Mouse (Mus musculus) gastrocnemius, postnatal 4 days (tissue): ENCODE results near the gene Eprs. TPM values are rescaled to one million over a fixed set of nuclear protein-coding genes. Genes with fewer than 3 reads are reported as not detected.
"Not testable (repeated sequence)": the region's sequence is repeated elsewhere in the genome, so short reads cannot be mapped to it uniquely, and the experiment has no call there.

Experiments
- DNase-seq, 2 experiments: peaks; one replicate each; pipeline ENCODE4 v3.0.0; 2021 to 2022; ENCODE audit warnings: low spot score in 2 of 2, mixed read lengths in 2 of 2
- long read RNA-seq, 2 experiments: library from polyadenylated mRNA; stranded (forward); transcript quantifications; one replicate each; pipeline ENCODE4 v2.0.0; 2021
- total RNA-seq, 2 experiments: library from RNA; stranded (reverse); gene quantifications; 2 replicates each; pipeline ENCODE4 v1.2.3; 2021

Gene Eprs
- total RNA-seq: 100 to 1,000 TPM; 104 to 109 TPM
- long read RNA-seq, experiment 1, full-length matches to known transcripts: 131 of 160 reads
- long read RNA-seq, experiment 1, partial matches to known transcripts: 13 of 160 reads
- long read RNA-seq, experiment 1, other reads (novel, unspliced or antisense): 16 of 160 reads
- long read RNA-seq, experiment 2, full-length matches to known transcripts: 190 of 232 reads
- long read RNA-seq, experiment 2, partial matches to known transcripts: 25 of 232 reads
- long read RNA-seq, experiment 2, other reads (novel, unspliced or antisense): 17 of 232 reads

DNA sequence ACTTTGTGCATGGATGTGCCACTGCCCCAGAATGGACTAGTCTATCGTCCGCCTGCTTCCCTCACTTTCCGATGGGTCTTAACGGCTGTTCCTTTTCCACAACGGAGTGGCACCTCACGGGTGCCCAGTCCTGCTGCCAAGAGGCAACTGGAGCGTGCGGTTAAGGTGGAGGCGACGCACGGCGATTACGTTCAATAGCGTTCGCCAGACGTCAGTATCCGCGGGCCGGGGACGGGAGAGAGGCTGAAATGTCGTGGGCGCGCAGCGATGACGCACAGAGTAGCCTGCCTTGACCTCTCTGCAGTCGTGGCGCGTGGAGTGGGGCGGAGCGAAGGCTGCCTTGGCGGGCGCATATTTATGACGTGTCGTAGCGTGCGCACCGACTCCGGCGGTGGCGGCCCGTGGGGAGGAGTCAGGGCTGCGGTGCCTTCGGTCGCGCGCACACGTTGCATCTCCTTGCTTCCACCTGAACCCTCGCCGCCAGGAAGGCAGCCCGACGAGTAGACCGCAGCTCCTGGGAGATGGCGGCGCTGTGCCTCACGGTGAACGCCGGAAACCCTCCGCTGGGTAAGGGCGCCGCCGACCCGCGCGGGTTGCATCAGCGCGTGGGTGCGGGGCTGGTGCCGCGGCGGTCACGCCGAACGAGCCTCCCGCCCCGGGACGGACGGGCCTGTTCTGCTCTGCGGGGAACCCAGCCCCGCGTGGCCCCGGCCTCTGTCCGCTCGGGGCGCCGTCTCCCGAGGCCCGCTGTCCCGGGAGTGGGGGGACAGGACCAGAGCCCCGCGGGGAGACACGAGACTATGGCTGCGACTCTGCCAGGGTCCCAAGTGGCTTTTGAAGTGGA lies at the start of gene Eprs:
Gene Eprs, plus strand, starts transcription at position 368 of the 844 bp plus-strand sequence.
- DNase-seq: peak; percentile 95 to 99

DNA sequence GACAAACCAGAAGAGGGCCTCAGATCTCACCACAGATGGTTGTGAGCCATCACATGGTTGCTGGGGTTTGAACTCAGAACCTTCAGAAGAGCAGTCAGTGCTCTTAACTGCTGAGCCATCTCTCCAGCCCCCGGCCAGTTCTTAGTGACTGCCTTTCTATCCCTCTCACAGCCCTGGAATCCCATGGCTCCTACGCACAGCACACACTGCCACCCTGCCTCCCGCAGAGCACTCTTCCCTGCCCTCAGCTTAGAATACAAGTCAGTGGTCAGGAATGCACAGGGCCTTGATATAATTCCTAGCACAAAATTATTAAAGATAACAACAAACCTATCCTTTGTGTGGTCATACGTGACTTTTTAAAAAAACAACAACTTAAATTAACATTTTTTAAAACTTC lies 48.3 kb upstream of the Eprs start:
- no peak for DNase-seq

DNA sequence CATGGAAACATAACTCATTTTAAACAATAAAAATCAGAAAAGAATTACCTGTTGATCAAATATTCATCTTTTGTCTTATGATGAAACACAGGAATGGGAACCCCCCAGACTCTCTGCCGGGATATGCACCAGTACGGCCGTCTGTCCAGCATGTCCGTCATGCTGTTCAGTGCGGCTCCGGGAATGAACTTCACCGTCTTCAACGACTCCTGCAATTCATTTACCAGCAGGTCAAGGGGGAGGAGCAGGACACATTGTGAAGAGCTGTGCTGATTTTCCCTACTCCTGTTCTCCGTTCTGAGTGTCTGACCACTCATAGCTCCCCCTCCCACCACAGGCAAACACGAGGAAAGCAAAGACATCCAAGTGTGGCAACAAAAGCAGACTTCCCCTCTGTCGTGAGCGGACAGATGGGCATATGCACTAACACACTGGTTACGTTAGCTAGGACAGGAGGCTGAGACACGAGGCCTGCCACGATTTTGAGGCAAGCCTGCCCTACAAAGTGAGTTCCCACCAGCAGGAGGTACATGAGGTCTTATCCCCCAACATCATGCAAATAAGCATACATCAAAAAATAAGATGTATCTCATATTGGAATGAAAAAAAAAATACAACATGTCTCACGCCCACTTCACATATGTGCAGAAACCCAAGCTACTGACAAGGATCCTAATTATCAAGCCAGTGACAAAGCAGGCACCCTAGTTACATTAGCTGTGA lies 46.8 kb upstream of the Eprs start:
- DNase-seq: no peak

DNA sequence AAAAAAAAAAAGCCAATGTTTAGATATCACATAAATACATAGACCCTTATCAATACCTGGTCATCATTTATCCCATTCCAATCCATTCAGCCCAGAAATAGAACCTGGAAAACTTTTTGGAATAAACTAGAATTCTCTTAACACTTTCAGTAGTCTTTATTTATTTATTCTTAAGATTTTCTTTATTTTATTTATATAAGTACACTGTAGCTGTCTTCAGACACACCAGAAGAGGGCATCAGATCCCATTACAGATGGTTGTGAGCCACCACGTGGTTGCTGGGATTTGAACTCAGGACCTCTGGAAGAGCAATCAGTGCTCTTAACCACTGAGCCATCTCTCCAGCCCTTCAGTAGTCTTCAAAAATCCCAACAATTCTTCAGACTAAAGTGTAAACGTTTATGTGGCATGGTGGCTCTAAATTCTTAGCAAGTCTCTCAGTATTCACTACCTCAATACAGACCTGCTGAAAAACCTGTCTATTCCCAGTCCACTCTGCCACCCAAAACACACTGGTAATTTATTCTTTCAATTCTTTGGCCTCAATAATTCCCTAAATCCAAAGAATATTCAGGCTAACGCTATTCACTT lies 35.0 kb upstream of the Eprs start:
- DNase-seq: not testable (repeated sequence)

DNA sequence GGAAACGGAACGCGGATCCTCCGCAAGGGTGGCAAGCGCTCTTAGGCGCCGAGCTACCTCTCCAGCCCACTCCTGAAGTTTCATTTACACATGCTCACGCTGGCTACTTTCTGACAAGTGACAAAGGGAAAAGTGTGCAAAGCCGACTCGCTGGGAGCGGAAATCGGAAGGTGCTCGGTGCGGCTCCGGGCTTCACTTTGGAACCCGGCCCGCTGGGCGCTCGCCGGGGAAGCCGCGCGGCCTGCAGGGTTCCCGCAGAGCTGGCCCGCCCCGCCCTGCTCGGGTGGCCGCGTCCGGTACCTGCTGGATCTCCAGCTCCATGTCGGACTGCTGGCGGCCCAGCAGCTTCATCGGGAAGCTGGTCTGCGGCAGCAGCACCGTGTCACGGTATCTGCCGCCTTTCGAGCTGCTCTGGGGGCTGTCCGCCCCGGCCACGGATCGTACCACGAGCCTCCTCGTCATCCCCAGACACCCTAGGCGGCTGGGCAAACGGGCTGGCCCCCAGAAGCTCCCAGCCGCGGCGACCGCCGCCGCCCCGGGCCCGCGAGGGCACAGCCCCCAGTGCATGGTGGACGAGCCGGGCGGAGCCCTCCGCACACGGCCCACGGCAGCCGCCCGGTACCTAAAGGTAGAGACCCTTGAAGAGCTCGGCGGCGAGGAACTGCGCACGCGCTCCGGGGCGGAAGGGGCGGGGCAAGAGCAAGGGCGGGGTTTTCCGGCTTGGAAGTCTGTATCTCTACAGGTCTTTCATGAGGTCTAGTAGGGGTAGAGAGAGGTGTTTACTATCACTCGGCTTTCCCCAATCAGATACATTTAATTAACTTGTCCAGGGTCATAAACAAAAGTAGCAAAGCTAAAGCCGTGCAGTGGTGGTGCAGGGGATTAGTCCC lies 33.9 kb upstream of the Eprs start, which contains the start of gene Iars2:
Gene Iars2, minus strand, starts transcription at position 676 of the 890 bp plus-strand sequence.
- DNase-seq: peak; percentile 84 to 91

DNA sequence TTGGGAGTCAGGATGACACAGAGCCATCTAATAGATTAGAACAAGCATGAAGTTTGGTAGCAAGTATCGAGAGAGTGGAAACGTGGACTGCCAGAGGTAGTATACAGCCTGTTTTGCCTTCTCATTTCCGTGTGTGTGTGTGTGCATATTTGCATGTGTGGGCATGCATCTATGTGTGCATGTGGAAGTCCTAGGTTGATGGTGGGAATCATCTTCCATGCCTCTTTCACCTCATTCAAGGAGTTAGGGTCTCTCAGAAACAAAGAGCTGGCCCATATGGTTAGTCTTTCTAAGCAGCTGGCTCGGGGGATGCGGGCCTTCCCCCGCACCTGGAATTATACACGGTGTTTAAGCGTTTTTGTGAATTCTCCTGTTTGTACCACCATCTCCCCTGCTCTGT lies 33.0 kb upstream of the Eprs start:
- no peak for DNase-seq

DNA sequence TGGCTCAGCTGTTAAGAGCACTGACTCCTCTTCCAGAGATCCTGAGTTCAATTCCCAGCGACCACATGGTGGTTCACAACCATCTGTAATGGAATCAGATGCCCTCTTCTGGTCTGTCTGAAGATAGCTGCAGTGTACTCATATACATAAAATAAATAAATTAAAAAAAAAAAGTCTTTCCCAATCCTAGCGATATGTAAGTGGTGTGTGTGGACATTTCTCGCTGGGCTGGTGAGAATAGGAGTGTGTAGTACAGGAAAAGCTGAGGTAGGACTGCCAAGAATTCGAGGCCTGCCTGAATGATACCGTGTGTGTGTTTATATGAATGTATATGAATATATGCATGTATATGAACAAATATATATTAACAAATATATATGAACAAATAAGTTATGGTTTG lies 31.5 kb upstream of the Eprs start:
- DNase-seq: no peak

DNA sequence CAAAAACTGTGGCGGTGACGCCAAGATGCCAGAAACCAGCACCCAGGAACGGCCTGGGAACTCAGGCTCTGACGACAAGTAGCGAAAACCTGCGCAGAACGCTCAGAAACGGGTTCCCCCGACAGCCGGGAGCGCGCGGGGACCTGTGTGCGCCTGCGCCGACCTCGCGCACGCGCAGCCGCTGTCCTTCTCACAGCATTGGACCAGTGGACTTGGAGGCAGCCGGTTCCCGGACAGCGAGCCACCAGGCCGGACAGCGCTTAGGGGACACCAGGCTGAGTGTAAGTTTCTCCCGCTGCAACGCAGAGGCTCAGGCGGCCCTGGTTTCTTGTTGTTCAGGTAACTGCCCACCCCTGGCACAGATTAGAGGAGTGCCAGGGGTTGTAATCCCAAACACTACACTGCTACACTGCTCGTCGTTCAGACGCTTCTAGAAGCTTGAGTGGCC lies 30.8 kb upstream of the Eprs start, which contains the start of gene Bpnt1:
Gene Bpnt1, plus strand, starts transcription at position 167 of the 448 bp plus-strand sequence.
- peak; percentile 72 to 87 for DNase-seq

DNA sequence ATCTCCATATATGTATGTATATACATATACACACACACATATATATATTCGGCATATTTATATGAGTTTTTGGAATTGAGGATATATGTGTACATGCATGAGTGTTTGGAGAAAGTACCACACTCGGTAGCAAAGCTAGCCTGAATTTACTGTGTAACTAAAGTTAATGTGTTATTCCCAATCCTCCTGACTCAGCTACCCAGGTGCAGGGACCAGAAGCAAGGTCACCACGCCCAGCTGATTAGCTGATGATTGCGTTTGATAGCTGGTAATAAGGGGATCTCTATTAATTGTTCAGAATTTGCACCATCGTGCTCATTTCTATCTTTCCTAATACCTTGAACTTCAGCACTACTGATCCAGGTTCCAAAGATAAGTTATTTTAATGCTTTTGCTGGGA lies 29.2 kb upstream of the Eprs start:
- no peak for DNase-seq

DNA sequence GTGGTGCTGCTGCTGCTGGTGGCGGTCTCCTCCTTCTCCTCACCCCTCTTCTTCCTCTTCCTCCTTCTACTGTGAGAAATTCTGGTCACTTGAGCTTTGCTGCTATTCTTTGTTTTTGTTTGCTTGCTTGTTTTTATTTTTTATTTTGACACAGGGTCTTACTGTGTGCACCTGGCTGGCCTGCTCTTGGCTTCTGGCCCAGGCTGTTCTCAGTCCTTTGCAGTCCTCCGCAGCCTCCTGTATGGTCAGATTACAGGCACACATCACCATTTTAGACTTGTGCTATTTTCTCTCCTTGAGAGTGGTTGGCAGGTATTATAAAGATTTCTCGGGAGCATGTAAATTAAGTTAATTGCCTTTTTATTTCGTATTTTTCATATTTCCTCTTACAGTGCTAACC lies 28.7 kb upstream of the Eprs start:
- no peak for DNase-seq

DNA sequence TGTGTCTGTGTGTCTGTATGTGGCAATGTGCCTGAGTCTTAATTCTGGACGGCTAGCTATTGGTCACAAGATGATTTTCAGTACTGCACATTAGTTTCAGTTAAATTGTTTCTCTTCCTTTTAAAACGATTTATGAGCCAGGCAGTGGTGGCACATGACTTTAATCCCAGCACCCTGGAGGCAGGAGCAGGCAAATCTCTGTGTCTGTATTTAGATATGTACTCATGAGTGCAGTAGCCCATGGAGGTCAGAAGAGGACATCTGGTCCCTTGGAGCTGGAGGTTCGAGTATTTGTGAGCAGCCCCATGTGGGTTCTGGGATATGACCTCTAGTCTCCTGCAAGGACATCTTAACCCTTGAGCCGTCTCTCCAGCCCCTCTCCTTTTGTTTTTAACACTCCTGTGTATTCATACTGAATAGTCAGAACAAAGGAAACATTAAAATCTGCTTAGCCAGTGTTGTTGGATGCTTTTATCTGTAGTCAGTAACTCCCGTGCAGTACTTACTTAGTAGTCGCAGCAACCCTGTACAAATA lies 27.5 kb upstream of the Eprs start:
- no peak for DNase-seq

DNA sequence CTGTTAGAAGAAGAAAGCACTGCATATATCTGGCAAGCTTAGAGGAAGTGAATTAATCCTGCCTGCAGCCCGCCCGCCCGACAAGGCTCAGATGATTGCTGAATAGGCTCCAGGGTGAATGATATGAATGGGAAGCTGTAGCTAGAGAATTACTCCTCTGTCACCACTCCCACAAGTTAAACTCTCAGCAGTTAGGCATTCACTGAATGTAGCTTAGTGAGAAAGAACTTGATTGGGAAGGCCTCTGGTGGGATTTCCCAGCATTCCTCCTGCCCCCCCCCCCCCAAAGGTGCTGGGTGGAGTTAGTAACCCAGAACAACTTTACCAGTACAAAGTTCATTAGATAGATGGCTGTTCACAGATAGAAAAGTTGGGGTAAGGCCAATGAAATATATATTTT lies 26.3 kb upstream of the Eprs start:
- no peak for DNase-seq

DNA sequence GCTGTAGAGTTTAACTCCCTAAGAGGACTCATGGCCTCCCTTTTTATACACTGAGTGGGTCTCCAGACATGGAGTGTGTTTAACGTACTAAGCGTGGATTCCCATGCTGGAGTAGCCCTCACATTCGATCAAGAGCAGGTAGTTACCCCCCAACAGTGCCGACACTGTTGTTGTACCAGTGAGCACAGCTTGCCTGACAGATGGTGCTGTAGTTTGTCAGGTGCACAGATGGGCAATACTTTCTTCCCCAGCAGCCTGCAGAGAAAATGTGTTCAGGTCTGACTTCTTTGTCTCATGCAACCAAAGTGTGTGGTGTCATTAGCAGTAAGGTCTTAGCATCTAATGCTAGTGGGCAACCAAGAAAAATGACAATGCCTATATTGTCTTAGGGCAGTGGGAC lies 20.4 kb upstream of the Eprs start:
- no peak for DNase-seq

DNA sequence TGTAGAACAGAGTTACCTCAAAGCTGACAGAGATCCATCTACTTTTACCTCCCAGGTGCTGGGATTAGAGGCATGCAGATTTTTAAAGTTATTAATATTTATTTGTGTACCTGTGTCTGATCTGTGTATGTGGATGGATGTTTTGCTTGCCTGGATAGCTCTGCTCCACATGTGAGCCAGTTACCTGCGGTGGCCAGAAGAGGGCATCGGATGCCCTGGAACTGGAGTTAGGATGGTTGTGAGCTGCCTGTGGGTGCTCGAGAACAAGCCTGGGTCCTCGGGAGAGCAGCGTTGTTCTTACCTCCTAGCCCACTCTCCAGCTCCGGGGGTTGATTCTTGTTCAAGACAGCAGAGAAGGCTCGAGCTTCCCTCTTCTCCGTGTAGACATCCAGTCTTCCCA lies 19.4 kb upstream of the Eprs start:
- no peak for DNase-seq

DNA sequence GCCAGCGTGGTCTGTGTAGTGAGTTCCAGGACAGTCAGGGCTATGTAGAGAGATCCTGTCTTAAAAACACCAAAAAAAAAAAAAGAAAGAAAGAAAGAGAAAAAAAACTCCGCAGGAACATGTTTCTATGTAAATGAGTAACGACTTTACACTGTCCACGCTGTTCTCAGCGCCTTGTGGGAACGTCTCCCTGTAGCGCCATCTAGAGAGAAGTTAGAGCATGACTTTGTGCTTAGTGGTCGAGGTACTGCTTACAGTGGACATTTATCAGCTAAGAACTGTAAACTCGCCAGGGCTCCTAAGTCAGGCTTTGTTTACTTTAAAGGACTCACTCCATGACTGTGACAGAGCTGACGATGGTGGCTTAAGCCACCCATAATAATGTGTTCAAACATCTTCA lies 16.7 kb upstream of the Eprs start:
- no peak for DNase-seq

DNA sequence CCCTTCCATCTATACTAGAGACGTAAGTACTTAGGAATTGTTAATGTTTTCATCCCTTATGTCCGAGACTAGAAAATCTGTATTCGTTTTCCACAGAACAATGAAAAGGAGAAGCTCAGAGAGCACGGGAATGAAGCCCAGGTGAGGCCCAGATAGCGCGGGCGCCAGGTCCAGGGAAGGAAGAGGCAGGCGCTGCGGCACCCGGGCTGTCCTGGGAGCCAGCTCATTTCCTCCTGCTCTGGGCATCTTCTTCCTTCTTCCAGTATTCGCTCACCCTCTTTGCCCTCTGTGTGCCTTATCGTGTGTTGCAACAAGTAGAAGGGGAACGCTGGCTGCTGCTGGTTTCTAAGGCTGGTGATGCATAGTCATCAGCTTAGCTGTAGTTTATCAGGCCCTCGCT lies 13.1 kb upstream of the Eprs start:
- DNase-seq: no peak

DNA sequence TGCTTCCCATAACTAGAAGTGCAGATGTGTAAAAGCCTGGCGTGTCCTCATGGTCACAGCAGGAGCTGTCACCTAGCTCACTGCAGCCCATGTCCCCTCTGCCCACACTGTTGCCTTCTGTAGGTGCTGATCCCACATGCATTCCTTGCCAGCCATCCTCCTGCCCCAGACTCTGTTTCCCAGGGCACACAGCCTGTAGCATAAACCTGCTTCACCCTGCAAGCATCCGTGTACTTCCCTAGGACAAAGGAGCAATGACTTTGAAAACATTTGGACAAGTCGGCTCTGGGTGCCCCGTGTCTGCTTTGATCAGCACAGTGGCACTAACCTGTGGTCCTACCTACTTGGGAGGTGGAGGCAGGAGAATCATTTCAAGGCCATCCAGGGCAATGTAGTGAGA lies 12.2 kb upstream of the Eprs start:
- no peak for DNase-seq

DNA sequence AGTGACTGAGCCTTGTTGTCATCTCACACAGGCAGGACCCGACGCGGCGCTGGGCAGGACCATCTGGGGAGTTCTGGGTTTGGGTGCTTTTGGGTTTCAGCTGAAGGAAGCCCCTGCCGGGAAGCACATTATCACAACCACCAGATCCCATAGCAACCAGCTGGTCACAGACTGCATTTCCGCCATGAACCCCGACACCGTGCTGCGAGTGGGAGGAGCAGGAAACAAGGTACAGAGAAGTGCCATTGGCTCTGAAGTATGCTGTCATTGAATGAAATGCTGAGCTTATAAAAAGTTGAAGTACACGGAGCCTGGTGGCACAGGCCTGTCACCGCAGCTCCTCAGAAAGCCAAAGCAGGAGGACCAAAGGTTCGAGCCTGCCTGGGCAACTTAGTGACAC lies 10.7 kb upstream of the Eprs start:
- no peak for DNase-seq

DNA sequence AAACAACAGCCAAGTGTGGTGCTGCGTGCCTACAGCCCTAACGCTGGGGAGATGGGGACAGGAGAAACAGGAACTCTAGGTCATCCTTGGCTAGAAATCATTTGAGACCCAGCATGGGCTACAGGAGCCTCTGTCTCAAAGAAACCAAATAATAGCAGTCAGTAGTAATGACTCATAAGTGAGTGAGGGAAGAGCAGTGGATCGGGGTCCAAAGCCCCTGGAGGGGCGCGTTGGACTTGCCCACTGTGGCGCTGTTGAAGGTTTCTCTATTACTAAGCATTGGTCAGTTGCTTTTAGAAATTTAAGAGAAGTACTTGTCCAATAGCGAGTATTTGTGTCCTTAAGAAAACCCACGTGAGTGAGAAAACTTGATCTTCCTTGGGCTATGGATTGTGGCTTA lies 9.5 kb upstream of the Eprs start:
- no peak for DNase-seq

DNA sequence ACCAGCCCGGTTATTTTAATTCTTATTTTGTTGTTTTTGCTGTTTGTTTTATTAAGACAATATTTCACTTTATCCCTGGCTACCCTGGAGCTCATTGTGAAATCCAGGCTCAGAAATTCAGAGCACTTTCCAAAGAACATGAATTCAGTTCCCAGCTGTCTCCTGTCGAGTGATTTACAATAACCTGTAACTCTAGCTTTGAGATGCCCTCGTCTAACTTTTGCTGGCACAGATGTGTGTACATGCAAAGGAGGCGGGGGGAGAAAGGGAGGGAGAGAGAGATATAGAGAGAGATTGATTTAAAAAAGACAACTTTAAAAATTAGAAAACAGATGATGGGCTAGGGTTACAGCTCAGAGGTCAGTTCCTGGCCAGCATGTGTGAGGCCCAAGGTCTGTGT lies 8.1 kb upstream of the Eprs start:
- DNase-seq: no peak
